In the genomic region with DNA sequence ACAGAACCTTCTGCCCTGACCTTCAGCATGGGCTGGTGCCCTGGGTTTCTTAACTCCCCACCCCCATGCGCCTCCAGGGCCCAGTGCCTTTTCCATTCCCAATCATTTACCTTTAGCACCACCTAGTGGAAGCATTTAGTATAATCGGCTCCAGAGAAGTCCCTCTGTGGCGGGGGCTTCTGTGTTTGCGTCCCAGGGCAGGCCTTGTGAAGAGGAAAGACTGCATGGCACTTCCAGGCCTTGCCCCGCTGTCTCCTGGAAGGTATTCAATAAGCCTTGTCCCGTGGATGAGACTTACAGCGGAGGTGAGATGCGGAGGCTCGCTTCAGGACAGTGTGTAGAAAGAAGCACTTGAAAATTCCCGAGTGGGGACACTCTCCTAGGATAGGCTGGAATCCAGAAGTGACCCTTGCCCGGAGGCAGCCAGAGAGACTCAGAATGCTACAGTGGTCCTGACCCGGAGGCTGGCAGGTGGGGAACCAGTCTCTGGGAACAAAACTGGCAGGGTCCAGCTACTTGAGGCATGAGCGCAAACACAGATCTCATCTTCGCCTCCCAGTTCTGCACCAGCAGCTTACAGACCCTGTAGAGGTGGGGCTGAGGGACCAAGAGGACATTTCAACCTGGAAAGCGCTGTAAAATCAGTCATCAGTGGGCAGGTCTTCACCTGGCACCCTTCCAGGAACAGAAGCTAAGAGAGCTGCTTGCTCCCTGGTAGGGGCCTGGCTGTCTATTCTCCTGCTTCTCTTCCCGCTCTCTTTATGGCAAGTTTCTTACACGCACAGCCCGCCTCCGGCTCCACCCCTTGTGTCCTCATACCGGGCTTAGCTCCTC, we compare ENCODE assay signal across 8 mouse cellular contexts. TPM values are rescaled to one million over a fixed set of nuclear protein-coding genes. Genes with fewer than 3 reads are reported as not detected.
DNase-seq lines count a peak whose midpoint lies in the region; ATAC-seq and TF ChIP-seq lines count a peak whose summit lies in the region.

No protein-coding gene starts in this region.

- DNase-seq in A20 (ENCODE audit: low read depth, low spot score): peak; percentile 68
- peak; percentile 84 for DNase-seq in embryonic facial prominence, embryonic 14.5 days (ENCODE audit: low spot score)
- DNase-seq in heart, adult 9 months (ENCODE audit: low spot score in 2 of 2): peak; percentile 68 to 78
- peak; percentile 74 for DNase-seq in kidney, adult 8-10 months
- DNase-seq in spleen, postnatal 4 days (ENCODE audit: low spot score in 2 of 2): peak; percentile 45 to 71

- WGBS in bone marrow, adult 2 months: 43% methylated on average over 20 of the region's 20 CpGs
- 33% methylated on average over 19 of the region's 20 CpGs for WGBS in embryonic facial prominence, embryonic 14.5 days
- 38% methylated on average over 20 of the region's 20 CpGs for WGBS in limb, embryonic 13.5 days
- WGBS in midbrain, embryonic 15.5 days: 35% methylated on average over 20 of the region's 20 CpGs

- peak; percentile 71; the same call in 1 of the 2 replicates for ATAC-seq in embryonic facial prominence, embryonic 14.5 days (ENCODE audit: low read depth)
- ATAC-seq in limb, embryonic 13.5 days (ENCODE audit: low FRiP score, low read depth): no peak
- 0 out of 2 replicates have a peak, but pooled peaks have one; percentile 45 for ATAC-seq in midbrain, embryonic 15.5 days (replicated peaks)

- H3K4me3 ChIP-seq in bone marrow, adult 2 months (replicated peaks; ENCODE audit: control insufficient read depth, low read depth, low read length): no peak overlapping the region
- H3K4me3 ChIP-seq in embryonic facial prominence, embryonic 14.5 days (ENCODE audit: low read depth, low read length): no peak overlapping the region
- H3K4me3 ChIP-seq in limb, embryonic 13.5 days: no peak overlapping the region
- no peak overlapping the region for H3K4me3 ChIP-seq in midbrain, embryonic 15.5 days

- no peak overlapping the region for H3K27ac ChIP-seq in bone marrow, adult 2 months (ENCODE audit: control insufficient read depth, insufficient read depth, low read depth, low read length, poor library complexity)
- no peak overlapping the region for H3K27ac ChIP-seq in embryonic facial prominence, embryonic 14.5 days (replicated peaks; ENCODE audit: low read depth, low read length)
- H3K27ac ChIP-seq in limb, embryonic 13.5 days: no peak overlapping the region
- H3K27ac ChIP-seq in midbrain, embryonic 15.5 days: no peak overlapping the region

- H3K4me1 ChIP-seq in bone marrow, adult 2 months (ENCODE audit: control insufficient read depth, insufficient read depth, low read length): no peaks in the 10 kb centered on the region
- H3K4me1 ChIP-seq in embryonic facial prominence, embryonic 14.5 days (ENCODE audit: control insufficient read depth, insufficient read depth, low read length): no peaks in the 10 kb centered on the region
- H3K4me1 ChIP-seq in limb, embryonic 13.5 days: 0 out of 2 replicates have a peak, but pooled peaks cover 5% of the 10 kb centered on the region
- peaks cover 12% of the 10 kb centered on the region for H3K4me1 ChIP-seq in midbrain, embryonic 15.5 days

- TF ChIP-seq POLR2A in bone marrow, adult 2 months (IDR thresholded peaks at IDR 0.05; ENCODE audit: borderline replicate concordance, control insufficient read depth, low read depth, low read length): no peak

- H3K27me3 ChIP-seq in embryonic facial prominence, embryonic 14.5 days (replicated peaks; ENCODE audit: control insufficient read depth, insufficient read depth, low read length): no peaks in the 10 kb centered on the region
- peaks cover 5% of the 10 kb centered on the region for H3K27me3 ChIP-seq in limb, embryonic 13.5 days
- H3K27me3 ChIP-seq in midbrain, embryonic 15.5 days (replicated peaks): no peaks in the 10 kb centered on the region

- no peaks in the 10 kb centered on the region for H3K9me3 ChIP-seq in embryonic facial prominence, embryonic 14.5 days (ENCODE audit: control insufficient read depth, low read length)
- no peaks in the 10 kb centered on the region for H3K9me3 ChIP-seq in limb, embryonic 13.5 days
- H3K9me3 ChIP-seq in midbrain, embryonic 15.5 days: no peaks in the 10 kb centered on the region

- no peaks in the 10 kb centered on the region for H3K36me3 ChIP-seq in embryonic facial prominence, embryonic 14.5 days (ENCODE audit: control insufficient read depth, insufficient read depth, low read length)
- H3K36me3 ChIP-seq in limb, embryonic 13.5 days: no peaks in the 10 kb centered on the region
- H3K36me3 ChIP-seq in midbrain, embryonic 15.5 days (replicated peaks): no peaks in the 10 kb centered on the region

- peak overlapping the region; percentile 17; the same call in 1 of the 2 replicates for H3K4me2 ChIP-seq in embryonic facial prominence, embryonic 14.5 days (ENCODE audit: low read depth, low read length)
- H3K4me2 ChIP-seq in limb, embryonic 13.5 days (replicated peaks): peak overlapping the region; percentile 28
- H3K4me2 ChIP-seq in midbrain, embryonic 15.5 days: peak overlapping the region; percentile 33; the same call in 1 of the 2 replicates

- peak overlapping the region; percentile 39; the same call in 1 of the 2 replicates for H3K9ac ChIP-seq in embryonic facial prominence, embryonic 14.5 days (ENCODE audit: low read depth, low read length)
- H3K9ac ChIP-seq in limb, embryonic 13.5 days: no peak overlapping the region
- H3K9ac ChIP-seq in midbrain, embryonic 15.5 days: no peak overlapping the region

- peak; percentile 59; the same call in 1 of the 2 replicates for TF ChIP-seq CTCF in bone marrow, adult 2 months (IDR thresholded peaks at IDR 0.05; ENCODE audit: control insufficient read depth, insufficient read depth, low read length)

RNA-seq across cellular contexts. Expression of a gene that starts 7.7 kb away (rescaled TPM):
- 2.4 and 5.1 TPM in 2 replicates for polyA plus RNA-seq in bone marrow, adult 2 months (2011; ENCODE audit: insufficient read depth, insufficient read length, low replicate concordance, missing spikeins)
- 9.4 and 11.3 TPM in 2 replicates for polyA plus RNA-seq in embryonic facial prominence, embryonic 14.5 days (2014; fragmentation: Nextera tagmentation; extraction: Ambion mirVana)
- 23.4 and 25.1 TPM in 2 replicates for polyA plus RNA-seq in limb, embryonic 13.5 days (2015; fragmentation: Nextera tagmentation; extraction: Ambion mirVana)
- 123 and 125 TPM in 2 replicates for polyA plus RNA-seq in midbrain, embryonic 15.5 days (2015; fragmentation: Nextera tagmentation; extraction: Ambion mirVana)

RNA-seq across cellular contexts. Expression of a gene that starts 8.2 kb away (rescaled TPM):
- 3.3 and 4.9 TPM in 2 replicates for polyA plus RNA-seq in bone marrow, adult 2 months (2011; ENCODE audit: insufficient read depth, insufficient read length, low replicate concordance, missing spikeins)
- 5.2 and 5.6 TPM in 2 replicates for polyA plus RNA-seq in embryonic facial prominence, embryonic 14.5 days (2014; fragmentation: Nextera tagmentation; extraction: Ambion mirVana)
- polyA plus RNA-seq in limb, embryonic 13.5 days (2015; fragmentation: Nextera tagmentation; extraction: Ambion mirVana): 3.5 and 3.7 TPM in 2 replicates
- polyA plus RNA-seq in midbrain, embryonic 15.5 days (2015; fragmentation: Nextera tagmentation; extraction: Ambion mirVana): 0.30 and 0.56 TPM in 2 replicates

RNA-seq across cellular contexts. Expression of a gene that starts 45.0 kb away (rescaled TPM):
- 80.1 and 97.0 TPM in 2 replicates for polyA plus RNA-seq in bone marrow, adult 2 months (2011; ENCODE audit: insufficient read depth, insufficient read length, low replicate concordance, missing spikeins)
- polyA plus RNA-seq in embryonic facial prominence, embryonic 14.5 days (2014; fragmentation: Nextera tagmentation; extraction: Ambion mirVana): 56.7 and 70.8 TPM in 2 replicates
- 40.4 and 41.9 TPM in 2 replicates for polyA plus RNA-seq in limb, embryonic 13.5 days (2015; fragmentation: Nextera tagmentation; extraction: Ambion mirVana)
- 8.1 and 12.0 TPM in 2 replicates for polyA plus RNA-seq in midbrain, embryonic 15.5 days (2015; fragmentation: Nextera tagmentation; extraction: Ambion mirVana)

RNA-seq across cellular contexts. Expression of a gene that starts 45.2 kb away (rescaled TPM):
- 5.4 and 11.0 TPM in 2 replicates for polyA plus RNA-seq in bone marrow, adult 2 months (2011; ENCODE audit: insufficient read depth, insufficient read length, low replicate concordance, missing spikeins)
- 34.9 and 37.1 TPM in 2 replicates for polyA plus RNA-seq in embryonic facial prominence, embryonic 14.5 days (2014; fragmentation: Nextera tagmentation; extraction: Ambion mirVana)
- polyA plus RNA-seq in limb, embryonic 13.5 days (2015; fragmentation: Nextera tagmentation; extraction: Ambion mirVana): 39.4 and 41.6 TPM in 2 replicates
- 32.0 and 33.5 TPM in 2 replicates for polyA plus RNA-seq in midbrain, embryonic 15.5 days (2015; fragmentation: Nextera tagmentation; extraction: Ambion mirVana)

RNA-seq across cellular contexts. Expression of a gene that starts 54.0 kb away (rescaled TPM):
- polyA plus RNA-seq in bone marrow, adult 2 months (2011; ENCODE audit: insufficient read depth, insufficient read length, low replicate concordance, missing spikeins): 47.6 and 48.2 TPM in 2 replicates
- polyA plus RNA-seq in embryonic facial prominence, embryonic 14.5 days (2014; fragmentation: Nextera tagmentation; extraction: Ambion mirVana): 49.3 TPM in 2 replicates
- polyA plus RNA-seq in limb, embryonic 13.5 days (2015; fragmentation: Nextera tagmentation; extraction: Ambion mirVana): 51.8 and 53.3 TPM in 2 replicates
- polyA plus RNA-seq in midbrain, embryonic 15.5 days (2015; fragmentation: Nextera tagmentation; extraction: Ambion mirVana): 24.8 and 25.5 TPM in 2 replicates
